Mouse (Mus musculus) CD4-positive, CD25-positive, alpha-beta regulatory T cell, adult 9 weeks (primary cell): ENCODE data around the gene Vmn1r72. TPM values are rescaled to one million over a fixed set of nuclear protein-coding genes. Genes with fewer than 3 reads are reported as not detected.

Source experiments
- polyA plus RNA-seq: library from polyadenylated mRNA; unstranded; fragments of 100-300 nt; shearing (Covaris generic); gene quantifications from one replicate; pipeline ENCODE4 v1.2.1, GENCODE M21; 2017

Vmn1r72 gene
- polyA plus RNA-seq: 0.09 TPM

GRCm38 (mm10) chr7:11680047-11680446, at the start of gene Vmn1r72:
Gene Vmn1r72 (minus strand): TSS chr7:11680147.

Other genes starting within 250 kb of the Vmn1r72 start
- not detected for gene Zscan4-ps2, start 165.8 kb downstream of the Vmn1r72 start, polyA plus RNA-seq
- gene Zscan4-ps3, start 70.8 kb downstream of the Vmn1r72 start, polyA plus RNA-seq: not detected
- gene Vmn1r73, start 50.1 kb upstream of the Vmn1r72 start, polyA plus RNA-seq: not detected
- gene Vmn1r74, start 153.8 kb upstream of the Vmn1r72 start, polyA plus RNA-seq: not detected
- gene Vmn1r75, start 194.5 kb upstream of the Vmn1r72 start, polyA plus RNA-seq: not detected